Mouse (Mus musculus): Measurements from ENCODE around the gene Zmym5. TPM values are rescaled to one million over a fixed set of nuclear protein-coding genes. Genes with fewer than 3 reads are reported as not detected.
A peak's percentile ranks its signal among the peaks of the same experiment; 100 is the strongest.
"Not testable (repeated sequence)": the region's sequence is repeated elsewhere in the genome, so short reads cannot be mapped to it uniquely, and the experiment has no call there.

Zmym5 gene
- 26.9 and 28.9 TPM in 2 replicates for polyA plus RNA-seq (2012; rRNA removed)

- Histone ChIP-seq H3K27ac (ENCODE audit: insufficient read depth, low read length) (peak within 1 kb of the TSS; percentile 100), H3K4me3 (ENCODE audit: insufficient read depth, low read length) (peak within 1 kb of the TSS; percentile 51)
- not testable (repeated sequence) for H3K4me1 ChIP-seq (ENCODE audit: control insufficient read depth, insufficient read depth, low read length)
These were observed at the start of gene Zmym5 for GRCm38 (mm10) chr14:56811701-56812339. Gene Zmym5, minus strand, starts transcription at chr14:56811716.

DNA sequence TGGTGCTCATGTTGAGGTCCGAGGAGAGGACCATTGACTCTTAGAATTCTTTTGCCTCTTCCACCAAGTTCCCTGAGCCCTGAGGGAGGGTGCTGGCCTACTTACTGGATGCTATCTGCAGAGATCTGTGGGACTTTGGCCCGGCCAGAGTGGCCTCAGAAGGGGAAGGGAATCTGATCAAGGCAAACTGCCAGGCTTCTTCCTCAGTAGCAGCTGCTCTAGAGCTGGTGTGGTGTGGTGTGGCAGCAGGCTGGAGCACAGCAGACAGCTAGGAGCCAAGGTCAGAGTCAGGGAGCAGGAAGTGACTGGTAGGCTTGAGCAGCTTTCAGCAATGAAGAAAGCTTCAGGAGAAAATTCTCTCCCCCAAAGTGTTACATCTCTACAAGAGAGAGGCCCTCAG, 38.2 kb upstream of the Zmym5 start:
- TF ChIP-seq POLR2A (IDR thresholded peaks at IDR 0.05; ENCODE audit: extremely low read depth, insufficient read depth, low read length) (no peak), CTCF (IDR thresholded peaks at IDR 0.05; ENCODE audit: extremely low read depth, insufficient read depth, low read length) (no peak)
- H3K27ac ChIP-seq (ENCODE audit: insufficient read depth, low read length), result no peak overlapping the region

DNA sequence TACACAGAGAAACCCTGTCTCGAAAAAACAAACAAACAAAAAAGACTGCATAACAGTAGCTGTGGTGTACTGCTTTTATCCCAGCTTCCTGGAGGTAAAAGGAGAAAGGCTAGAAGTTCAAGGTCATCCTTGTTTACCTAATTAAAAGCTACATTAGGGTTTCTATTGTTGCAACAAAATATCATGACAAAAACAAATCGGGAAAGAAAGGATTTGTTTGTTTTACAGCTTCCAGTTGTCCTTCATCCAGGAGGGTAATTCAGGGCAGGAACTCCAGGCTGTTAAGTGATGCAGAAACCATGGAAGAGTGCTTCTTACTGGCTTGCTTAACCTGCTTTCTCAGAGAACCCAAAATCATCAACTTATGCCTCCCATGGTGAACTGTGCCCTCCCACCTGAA, 36.8 kb upstream of the Zmym5 start:
- Histone ChIP-seq H3K4me1 (ENCODE audit: control insufficient read depth, insufficient read depth, low read length) (no peaks in the 10 kb centered on the region), H3K4me3 (ENCODE audit: insufficient read depth, low read length) (no peak overlapping the region), H3K27ac (ENCODE audit: insufficient read depth, low read length) (no peak overlapping the region)
- TF ChIP-seq POLR2A (IDR thresholded peaks at IDR 0.05; ENCODE audit: extremely low read depth, insufficient read depth, low read length) (no peak), CTCF (IDR thresholded peaks at IDR 0.05; ENCODE audit: extremely low read depth, insufficient read depth, low read length) (no peak)

More for the DNA sequence above, 38.2 kb upstream of the Zmym5 start:
- no peak overlapping the region for H3K4me3 ChIP-seq (ENCODE audit: insufficient read depth, low read length)
- H3K4me1 ChIP-seq (ENCODE audit: control insufficient read depth, insufficient read depth, low read length), result no peaks in the 10 kb centered on the region

DNA sequence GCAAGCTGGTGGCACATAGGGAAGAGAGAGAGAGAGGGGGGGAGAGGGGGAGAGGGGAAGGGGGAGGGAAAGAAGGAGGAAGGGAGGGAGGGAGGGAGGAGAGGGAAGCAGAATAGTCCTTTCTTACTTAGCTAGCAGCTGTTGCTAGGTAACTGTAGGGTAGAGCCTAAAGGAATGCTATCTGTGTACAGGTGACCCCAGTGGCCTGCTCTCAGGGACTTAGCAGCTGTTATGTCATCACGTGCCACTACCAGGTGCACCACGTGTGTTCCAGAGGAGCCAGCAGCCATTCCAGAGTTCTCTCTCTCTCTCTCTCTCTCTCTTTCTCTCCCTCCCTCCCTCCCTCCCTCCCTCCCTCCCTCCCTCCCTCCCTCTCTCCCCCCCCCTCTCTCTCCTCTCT, 33.0 kb upstream of the Zmym5 start:
- TF ChIP-seq POLR2A (IDR thresholded peaks at IDR 0.05; ENCODE audit: extremely low read depth, insufficient read depth, low read length) (no peak), CTCF (IDR thresholded peaks at IDR 0.05; ENCODE audit: extremely low read depth, insufficient read depth, low read length) (no peak)
- no peak overlapping the region for H3K4me3 ChIP-seq (ENCODE audit: insufficient read depth, low read length)
- H3K27ac ChIP-seq (ENCODE audit: insufficient read depth, low read length), result no peak overlapping the region
- no peaks in the 10 kb centered on the region for H3K4me1 ChIP-seq (ENCODE audit: control insufficient read depth, insufficient read depth, low read length)

GRCm38 (mm10) chr14:56844033-56844432, 32.5 kb upstream of the Zmym5 start:
- TF ChIP-seq CTCF (IDR thresholded peaks at IDR 0.05; ENCODE audit: extremely low read depth, insufficient read depth, low read length), result no peak
- TF ChIP-seq POLR2A (IDR thresholded peaks at IDR 0.05; ENCODE audit: extremely low read depth, insufficient read depth, low read length), result no peak
- Histone ChIP-seq H3K4me3 (ENCODE audit: insufficient read depth, low read length) (no peak overlapping the region), H3K4me1 (ENCODE audit: control insufficient read depth, insufficient read depth, low read length) (no peaks in the 10 kb centered on the region), H3K27ac (ENCODE audit: insufficient read depth, low read length) (no peak overlapping the region)

GRCm38 (mm10) chr14:56834576-56834975, 23.1 kb upstream of the Zmym5 start:
- not testable (repeated sequence) for H3K4me3 ChIP-seq (ENCODE audit: insufficient read depth, low read length); H3K4me1 ChIP-seq (ENCODE audit: control insufficient read depth, insufficient read depth, low read length); H3K27ac ChIP-seq (ENCODE audit: insufficient read depth, low read length)

DNA sequence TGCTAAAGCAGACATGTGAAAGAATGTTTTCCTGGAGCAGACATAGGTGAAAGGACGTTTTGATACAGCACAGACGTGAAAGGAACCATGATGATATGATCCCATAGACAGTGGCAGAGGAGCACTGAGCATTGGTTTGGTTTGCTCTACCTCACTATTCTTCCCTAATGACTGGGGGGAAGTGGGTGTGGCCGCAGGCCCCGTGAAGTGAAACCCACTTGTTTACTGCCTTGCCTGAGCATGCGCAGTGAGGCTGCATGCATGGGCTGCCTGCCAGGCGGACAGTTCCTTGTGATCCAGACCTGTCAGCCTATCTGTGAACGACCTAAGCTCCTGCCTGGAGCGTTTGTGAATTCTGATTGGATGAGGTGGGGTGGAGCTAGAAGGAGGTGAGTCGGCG, 21.7 kb upstream of the Zmym5 start:
- not testable (repeated sequence) for H3K27ac ChIP-seq (ENCODE audit: insufficient read depth, low read length); H3K4me3 ChIP-seq (ENCODE audit: insufficient read depth, low read length); H3K4me1 ChIP-seq (ENCODE audit: control insufficient read depth, insufficient read depth, low read length)

DNA sequence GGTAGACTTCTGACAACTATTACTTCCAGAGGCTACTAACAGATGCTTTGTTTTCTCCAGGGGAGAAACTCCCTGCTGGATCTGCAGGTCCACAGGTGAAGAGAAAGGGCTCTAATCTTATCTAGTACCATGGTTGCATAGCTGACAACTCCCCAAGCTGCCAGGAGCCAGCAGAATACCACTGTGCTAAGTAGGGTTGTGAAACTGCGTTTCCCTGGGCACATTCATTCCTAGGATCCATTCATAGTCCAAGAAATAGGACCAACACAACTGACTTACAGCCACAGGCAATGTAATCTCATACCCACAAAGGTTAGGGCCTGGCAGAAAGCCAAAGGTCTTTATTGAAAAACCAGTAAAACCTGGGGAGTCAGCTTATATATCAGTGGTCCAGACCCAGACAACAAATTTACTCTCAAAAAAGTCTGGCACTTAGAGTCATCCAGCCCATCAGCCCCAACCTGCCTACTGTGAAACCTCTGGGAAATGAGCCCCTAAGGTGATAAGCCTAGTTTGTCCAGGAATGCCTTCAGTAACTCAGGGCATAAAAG, 21.1 kb upstream of the Zmym5 start:
- Histone ChIP-seq H3K27ac (ENCODE audit: insufficient read depth, low read length) (no peak overlapping the region), H3K4me1 (ENCODE audit: control insufficient read depth, insufficient read depth, low read length) (no peaks in the 10 kb centered on the region), H3K4me3 (ENCODE audit: insufficient read depth, low read length) (no peak overlapping the region)
- TF ChIP-seq POLR2A (IDR thresholded peaks at IDR 0.05; ENCODE audit: extremely low read depth, insufficient read depth, low read length) (no peak), CTCF (IDR thresholded peaks at IDR 0.05; ENCODE audit: extremely low read depth, insufficient read depth, low read length) (no peak)

GRCm38 (mm10) chr14:56832147-56832546, 20.6 kb upstream of the Zmym5 start:
- Histone ChIP-seq H3K4me3 (ENCODE audit: insufficient read depth, low read length) (no peak overlapping the region), H3K27ac (ENCODE audit: insufficient read depth, low read length) (no peak overlapping the region), H3K4me1 (ENCODE audit: control insufficient read depth, insufficient read depth, low read length) (no peaks in the 10 kb centered on the region)
- TF ChIP-seq POLR2A (IDR thresholded peaks at IDR 0.05; ENCODE audit: extremely low read depth, insufficient read depth, low read length), result no peak
- TF ChIP-seq CTCF (IDR thresholded peaks at IDR 0.05; ENCODE audit: extremely low read depth, insufficient read depth, low read length), result no peak

- no peaks in the 10 kb centered on the region for H3K4me1 ChIP-seq (ENCODE audit: control insufficient read depth, insufficient read depth, low read length)
- no peak overlapping the region for H3K4me3 ChIP-seq (ENCODE audit: insufficient read depth, low read length)
- H3K27ac ChIP-seq (ENCODE audit: insufficient read depth, low read length), result no peak overlapping the region
- no peak for TF ChIP-seq POLR2A (IDR thresholded peaks at IDR 0.05; ENCODE audit: extremely low read depth, insufficient read depth, low read length)
- no peak for TF ChIP-seq CTCF (IDR thresholded peaks at IDR 0.05; ENCODE audit: extremely low read depth, insufficient read depth, low read length)
These were observed 19.1 kb upstream of the Zmym5 start for GRCm38 (mm10) chr14:56830491-56831045.

All from cortical plate, adult 2 months (tissue).